Mouse (Mus musculus) cerebral cortex, adult 2 months (tissue): ENCODE results near the gene Ltb4r2.

Experiments
- WGBS: fragments of 180-500 bp; shearing (Covaris S2); methylation state at CpG from one replicate; pipeline ENCODE4 v1.1.7; 2018; 5-methylcytosine and 5-hydroxymethylcytosine counted together

The Ltb4r2 gene

DNA sequence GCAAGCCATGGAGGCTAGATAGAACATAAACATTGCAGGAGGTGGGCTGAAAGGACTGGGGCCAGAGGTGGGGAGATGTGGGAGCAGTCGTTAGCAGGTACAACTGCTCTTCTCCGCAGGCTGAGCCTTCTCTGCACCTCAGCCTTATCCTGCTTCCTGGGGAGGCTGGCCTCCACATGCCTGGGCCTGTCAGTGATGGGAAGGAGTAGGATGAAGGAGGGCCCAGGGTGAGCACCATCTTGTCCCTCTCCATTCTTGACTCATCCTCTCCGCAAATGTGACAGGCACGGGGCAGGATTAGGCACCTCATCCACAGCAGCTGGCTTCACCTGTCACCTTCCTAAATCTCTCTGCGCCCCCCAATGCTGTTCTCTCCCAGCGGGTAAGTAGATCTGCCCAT lies at the start of gene Ltb4r2:
Gene Ltb4r2 (plus strand): TSS at position 266 of the 400 bp plus-strand sequence.
- 90% methylated on average over 6 of the region's 6 CpGs for WGBS

DNA sequence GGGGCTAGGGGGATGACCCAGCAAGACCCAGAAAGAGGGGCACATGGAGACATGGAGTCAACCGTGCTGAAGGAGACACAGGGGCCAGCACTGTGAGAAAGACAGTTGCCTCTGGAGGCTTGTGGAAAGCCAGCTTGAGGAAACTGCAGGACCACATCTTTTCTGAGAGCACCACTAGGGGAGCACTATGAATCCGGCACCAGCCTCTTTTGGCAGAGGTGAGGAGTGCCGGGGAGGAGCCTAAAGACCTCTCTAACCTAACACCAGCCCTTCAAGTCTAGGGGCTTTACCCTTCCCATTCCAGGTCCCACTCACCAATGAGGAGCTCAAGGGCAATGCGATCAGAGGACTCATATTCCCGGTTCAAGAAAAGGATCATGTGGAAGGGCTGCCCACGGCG lies 49.4 kb upstream of the Ltb4r2 start:
- WGBS = 90% methylated on average over 7 of the region's 7 CpGs

DNA sequence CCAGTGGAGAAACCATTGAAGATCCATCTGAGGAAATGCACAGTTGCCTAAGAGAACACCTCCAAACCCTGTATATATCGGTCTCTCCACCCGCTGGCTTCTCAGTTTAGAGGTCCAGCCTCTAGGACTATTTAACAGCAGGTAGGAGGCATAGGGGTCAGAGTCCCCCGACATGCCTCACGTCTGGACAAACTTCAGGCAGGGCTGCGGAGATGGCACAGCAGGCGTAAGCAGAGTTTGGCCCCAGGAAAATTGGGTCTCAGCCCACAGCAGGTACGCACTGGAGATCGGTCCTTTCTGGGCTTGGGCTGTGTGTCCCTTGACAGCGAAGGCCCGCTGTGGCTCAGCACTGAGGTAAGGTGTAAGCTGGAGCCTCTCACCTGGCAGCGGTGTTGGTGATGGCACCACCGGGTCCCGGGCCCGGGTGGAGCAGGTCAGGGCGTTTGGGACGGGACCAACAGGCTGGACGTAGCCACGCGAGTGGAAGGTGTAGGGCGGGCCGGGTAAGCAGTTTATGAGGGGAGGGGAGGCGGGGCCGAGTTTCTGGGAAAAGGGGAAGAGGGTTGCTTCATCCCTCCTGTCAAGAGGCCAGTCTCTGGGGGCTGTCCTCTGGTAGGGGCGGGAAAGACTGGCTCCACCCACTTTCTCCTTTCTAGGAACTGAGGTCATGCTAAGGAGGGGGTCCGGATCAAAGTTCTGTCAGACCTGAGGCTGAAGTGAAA lies 48.1 kb upstream of the Ltb4r2 start:
- 25% methylated on average over 25 of the region's 25 CpGs for WGBS

DNA sequence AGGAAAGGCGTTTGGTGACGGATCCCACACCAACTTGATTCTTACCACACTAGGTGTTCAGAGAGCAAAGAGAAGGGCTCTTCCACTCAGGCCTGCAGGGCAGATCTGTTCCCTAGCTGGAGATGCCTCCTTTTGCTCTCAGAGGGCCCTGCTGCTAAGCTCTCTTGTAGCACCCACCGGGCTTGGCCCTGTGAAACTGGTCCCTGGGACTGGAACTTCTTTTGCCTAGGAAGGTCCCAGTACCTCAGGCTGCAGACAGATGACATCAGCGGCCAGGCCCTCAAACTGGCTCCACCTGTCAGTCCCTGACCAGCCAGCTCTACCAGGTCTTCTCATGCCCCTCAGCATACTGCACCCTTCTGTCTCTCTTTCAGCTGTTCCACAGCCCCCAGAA lies 47.5 kb upstream of the Ltb4r2 start, which contains the start of gene Tgm1:
Gene Tgm1 (minus strand): TSS at position 198 of the 394 bp plus-strand sequence.
- WGBS = 48% methylated on average over 4 of the region's 4 CpGs

DNA sequence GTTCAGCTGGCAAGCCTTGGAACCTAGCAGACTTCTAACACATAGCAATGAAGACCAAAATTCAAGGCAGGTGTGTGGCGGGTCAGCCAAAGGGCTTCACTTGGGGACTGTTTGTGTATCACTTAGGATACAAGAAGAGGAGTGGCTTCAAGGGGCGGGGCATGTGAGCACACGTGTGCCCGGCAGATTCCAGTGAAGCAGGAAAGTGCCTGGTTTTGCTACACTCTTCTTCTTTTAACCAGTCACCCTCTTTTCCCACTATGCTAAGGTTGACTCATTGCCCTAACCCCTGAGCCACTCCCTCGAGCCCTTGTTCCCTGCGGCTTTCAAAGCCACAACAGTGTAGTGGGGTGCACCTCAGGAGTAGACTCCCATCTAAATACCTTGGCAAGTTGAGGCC lies 46.3 kb upstream of the Ltb4r2 start:
- WGBS = 51% methylated on average over 6 of the region's 6 CpGs

DNA sequence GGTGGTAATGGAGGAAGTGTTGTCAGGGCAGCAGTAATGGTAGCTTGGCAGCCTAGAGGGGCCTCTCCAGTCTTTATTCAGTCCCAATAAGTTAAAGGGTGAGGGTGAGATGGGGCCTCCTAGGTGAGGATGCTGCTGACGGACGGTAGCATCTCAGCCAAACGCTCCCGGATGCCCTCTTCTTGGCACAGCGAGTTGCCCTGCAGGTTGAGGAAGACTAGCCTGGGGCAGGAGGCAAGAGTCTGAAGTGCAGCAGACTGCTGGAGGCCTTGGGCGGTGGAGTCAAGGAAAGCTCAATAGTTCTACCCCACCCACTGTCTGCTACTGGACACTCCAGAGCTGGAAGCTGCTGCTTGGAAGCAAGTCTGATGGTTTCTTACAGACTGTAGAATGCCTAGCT lies 45.0 kb upstream of the Ltb4r2 start:
- WGBS = 97% methylated on average over 6 of the region's 6 CpGs

DNA sequence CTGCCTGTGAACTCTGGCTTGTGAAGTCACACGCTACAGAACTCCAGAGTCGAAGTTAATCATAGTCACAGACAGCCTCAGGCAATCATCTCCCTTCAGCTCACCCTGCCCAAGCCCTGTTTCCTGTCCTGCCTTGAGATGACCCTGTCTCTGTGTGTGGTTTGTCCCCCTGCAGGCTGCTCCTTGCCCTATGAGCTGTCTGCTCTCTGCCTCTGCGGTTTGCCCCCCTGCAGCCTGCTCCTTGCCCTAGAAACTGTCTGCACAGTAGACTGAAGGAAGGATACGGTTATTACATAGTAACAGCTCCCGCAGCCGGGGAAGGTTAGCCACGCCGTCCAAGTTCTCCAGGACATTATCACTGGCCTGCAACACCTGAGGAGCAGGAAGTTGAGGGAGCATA lies 44.3 kb upstream of the Ltb4r2 start:
- WGBS = 81% methylated on average over 8 of the region's 8 CpGs

DNA sequence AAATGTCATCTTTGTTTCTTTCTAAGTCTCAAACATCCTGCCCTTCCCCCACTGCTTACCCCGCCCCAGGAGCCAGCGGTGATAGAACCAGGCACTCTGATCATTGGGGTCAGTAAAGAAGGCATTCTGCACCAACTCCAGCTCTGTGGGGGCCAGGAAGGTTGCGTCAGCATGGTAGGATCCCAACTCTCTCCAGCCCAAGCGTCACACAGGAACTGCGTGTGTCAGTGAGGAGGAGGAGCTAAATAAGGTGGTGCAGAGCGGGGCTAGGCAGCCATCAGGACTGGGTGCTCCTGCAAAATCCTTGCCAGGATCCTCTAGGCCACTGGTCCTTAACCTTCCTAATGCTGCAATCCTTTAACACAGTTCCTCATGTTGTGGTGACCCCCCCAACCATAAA lies 41.5 kb upstream of the Ltb4r2 start:
- WGBS = 78% methylated on average over 6 of the region's 6 CpGs

DNA sequence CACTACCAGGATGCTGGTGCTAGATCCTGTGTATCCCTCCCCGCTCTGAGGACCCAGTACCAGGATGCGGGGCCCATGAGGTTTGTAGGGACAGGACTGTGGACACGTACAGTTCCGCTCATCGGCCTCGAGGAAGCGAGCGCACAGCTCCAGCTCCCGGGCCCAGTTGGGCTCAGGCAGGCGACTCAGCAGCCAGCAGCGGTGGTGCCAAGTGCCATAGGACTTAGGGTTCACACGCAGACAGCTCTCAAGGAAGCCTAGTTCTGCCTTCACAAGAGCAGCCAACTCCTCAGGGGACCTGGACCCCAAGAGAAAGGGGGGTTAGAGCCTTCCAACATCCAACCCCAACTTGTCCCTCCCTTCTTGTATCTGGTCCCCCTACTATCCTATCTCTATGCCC lies 40.6 kb upstream of the Ltb4r2 start:
- 91% methylated on average over 12 of the region's 12 CpGs for WGBS

DNA sequence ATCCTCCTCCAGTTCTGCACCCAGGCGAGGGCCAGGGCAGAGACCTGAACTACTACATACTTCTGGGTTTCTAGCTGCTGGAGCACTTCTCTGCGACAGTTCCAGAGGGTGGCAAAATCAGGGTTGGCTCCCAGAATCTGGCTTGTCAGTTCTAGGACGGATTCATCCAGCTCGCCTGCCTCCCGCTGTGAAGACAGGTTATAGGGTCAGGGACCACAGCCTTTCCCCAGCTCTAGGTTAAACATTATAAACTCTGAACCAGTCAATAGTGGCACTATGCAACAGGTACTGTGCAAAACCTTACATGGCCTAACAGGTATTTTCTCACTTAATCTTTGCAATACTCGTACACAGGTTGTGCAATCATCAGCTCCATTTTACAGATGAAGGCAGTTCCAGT lies 40.2 kb upstream of the Ltb4r2 start:
- WGBS = 78% methylated on average over 6 of the region's 6 CpGs

DNA sequence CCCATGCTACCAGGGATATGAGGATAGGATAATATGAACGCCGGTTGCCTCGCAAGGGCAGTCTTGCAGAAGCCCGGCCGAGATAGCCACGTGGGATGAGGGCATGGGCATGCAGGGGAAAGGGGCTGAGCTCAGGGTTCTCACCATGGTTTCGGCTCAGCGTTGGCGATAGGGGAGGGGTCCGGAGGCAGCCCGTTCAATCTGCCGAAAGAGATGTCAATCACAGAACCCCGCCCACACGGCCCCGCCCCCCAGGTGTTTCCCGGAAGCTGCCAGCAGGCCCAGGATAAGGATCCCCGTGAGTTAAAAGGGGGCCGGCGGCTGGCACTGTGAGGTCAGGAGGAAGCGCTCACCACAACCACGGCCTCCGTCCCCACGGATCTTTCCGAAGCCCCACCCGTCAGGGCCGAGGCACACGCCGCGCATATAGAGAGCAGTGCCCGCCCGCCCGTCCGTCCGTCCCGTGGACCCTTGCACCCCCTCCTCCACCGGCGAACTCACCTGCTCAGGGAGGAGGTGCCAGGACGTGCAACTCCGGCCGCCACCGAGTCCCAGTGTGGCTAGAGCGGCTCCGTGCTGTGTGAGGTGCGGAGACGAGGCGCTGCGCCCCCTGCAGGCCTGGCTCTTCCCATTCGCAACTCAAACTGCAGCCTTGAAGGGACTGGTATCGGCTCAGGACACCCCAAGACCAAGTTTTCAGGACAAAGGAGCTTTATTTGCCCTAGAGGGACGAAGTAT lies 39.4 kb upstream of the Ltb4r2 start, which contains the start of gene Rabggta:
Gene Rabggta (minus strand): TSS at position 564 of the 738 bp plus-strand sequence.
- WGBS = under 1% methylated on average over 50 of the region's 50 CpGs

DNA sequence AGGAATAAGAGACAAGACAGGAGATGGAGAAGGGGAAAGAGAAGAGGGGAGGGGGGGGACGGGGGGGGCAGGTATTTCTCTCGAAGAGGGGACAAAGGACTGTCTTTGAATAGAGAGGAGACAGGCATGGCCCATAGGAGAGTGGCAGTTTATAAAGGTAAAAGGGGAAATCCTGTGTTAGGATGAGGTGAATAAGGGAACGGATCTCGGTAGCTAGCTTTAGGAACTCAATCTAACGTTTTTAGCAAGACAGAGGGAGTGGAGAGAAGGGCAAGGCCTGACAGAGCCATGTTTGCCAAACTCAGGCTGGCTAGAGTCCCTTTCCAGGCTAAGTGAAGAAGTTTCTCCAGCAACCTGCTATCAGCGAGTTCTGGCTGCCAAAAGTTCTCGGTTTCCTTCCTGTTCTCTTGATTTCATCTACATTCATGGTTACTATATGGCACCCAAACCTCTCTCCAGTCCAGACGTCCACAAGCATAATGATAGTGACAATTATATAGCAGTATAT lies 38.7 kb upstream of the Ltb4r2 start:
- WGBS = 32% methylated on average over 8 of the region's 8 CpGs

DNA sequence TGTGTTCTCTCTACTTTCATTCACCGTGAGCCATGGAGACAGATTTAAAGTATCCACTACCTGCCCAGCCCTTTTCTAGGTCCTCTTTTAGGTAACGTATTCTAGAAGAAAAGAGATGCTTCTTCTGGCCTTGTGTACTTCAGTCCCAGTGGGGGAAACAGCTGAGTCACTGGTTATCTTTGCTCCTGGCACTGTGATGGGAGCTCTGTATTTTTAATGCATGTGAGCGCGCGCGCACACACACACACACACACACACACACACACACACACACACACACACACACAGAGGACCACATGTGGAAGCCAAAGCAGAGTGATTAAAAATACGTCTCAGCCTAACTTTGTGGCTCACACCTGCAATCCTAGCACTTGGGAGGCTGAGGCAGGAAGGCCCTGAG lies 37.8 kb upstream of the Ltb4r2 start:
- 77% methylated on average over 7 of the region's 7 CpGs for WGBS

DNA sequence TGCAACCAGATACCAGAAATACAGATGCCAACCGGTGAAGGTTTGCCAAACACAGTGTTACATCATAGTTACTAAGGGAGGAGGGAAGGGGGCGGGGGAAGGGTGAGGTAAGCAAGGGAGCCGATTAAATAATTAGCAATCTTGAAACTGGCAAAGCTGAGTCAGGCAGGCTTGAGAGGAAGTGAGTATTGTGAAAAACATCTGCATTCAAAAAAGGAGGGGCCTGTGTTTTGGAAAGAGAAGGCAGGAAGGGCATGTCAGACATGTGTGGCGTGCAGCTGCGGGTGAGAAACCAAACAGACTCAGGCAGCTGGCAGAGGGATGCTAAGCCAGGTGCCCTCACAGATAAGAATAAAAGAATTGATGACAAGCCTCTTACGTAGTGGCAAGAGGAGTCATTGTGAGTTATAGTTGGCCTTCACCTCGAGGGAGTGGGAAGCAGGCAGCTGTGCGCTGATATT lies 36.8 kb upstream of the Ltb4r2 start:
- WGBS = 55% methylated on average over 8 of the region's 8 CpGs

DNA sequence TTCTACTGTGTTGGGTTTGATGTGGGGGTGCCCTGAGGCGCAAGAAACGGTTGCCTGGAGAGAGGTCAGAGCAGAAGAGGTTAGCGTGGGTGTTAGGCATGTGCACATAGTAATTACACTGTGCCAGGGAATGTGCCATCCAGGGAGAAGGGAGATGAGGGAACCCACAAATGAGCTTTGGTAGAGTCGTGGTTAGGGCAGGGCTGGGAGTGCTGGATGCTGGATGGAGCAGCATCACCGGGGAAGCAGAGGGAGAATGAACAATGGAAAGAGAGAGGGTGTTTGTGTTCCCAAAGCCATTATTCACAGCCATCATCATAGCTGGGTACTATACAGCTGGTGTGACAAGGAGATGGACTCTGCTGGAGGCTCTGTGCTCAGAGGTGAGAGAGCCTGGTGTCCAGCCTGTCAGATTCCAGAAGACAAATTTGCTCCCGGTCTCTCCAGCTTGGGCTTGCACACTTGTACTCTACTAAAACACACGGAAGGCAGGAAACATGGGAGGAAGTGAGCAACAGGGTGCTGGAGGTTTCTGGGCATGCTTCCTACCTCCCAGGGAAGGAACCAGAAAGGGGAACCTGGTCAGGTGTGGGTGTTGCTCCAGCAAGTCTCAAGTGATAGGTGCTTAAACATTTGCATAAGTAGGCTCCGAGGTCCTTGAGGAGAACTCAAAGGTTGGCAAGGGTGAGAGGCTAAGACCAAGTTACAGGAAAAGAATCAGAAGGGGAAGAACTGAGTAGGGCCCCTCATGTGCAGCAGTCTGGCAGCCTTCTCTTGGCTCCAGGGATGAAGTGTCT lies 33.1 kb upstream of the Ltb4r2 start:
- 67% methylated on average over 8 of the region's 8 CpGs for WGBS

DNA sequence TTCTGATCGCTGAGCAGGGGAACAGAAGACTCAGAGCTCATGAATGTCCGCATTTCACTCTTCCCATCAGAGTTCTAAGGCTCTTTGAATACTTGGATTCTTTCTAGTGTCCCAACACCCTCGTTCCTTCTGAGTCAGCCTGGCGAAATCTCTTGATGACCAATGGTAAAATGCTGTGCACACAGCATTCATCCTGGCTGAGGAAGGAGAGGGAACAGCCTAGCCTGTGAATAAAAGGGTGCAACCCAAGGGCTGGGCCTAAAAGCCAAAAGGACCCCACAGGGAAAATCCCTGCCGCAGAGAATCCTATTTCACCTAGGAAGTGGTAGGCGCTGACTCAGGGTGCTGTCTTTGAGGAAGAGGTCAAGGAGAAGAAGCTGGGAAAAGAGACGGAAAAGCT lies 31.1 kb upstream of the Ltb4r2 start:
- 50% methylated on average over 7 of the region's 7 CpGs for WGBS

DNA sequence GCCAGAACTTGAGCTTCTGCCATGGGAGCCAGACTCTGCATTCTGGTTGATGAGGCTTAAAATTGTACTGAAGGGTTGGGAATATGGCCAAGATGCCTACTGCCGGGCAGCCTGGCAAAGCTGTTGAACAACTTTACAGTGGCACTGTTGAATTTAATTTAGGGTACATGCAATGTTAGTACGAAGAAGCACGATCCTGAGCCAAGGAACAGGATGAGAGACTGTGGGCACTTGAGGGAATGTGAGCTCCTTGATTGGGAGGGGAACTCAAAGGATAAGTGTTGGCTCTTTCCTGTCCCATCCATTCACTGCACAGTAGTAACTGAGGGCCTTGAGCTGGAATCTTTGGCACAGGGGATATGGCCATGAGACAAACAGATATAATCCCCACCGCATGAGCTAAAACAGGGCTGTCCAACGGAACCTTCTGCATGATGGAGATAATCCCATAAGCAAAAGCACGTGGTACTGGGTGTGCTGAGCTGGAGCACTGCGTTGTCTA lies 30.6 kb upstream of the Ltb4r2 start:
- 36% methylated on average over 7 of the region's 7 CpGs for WGBS

DNA sequence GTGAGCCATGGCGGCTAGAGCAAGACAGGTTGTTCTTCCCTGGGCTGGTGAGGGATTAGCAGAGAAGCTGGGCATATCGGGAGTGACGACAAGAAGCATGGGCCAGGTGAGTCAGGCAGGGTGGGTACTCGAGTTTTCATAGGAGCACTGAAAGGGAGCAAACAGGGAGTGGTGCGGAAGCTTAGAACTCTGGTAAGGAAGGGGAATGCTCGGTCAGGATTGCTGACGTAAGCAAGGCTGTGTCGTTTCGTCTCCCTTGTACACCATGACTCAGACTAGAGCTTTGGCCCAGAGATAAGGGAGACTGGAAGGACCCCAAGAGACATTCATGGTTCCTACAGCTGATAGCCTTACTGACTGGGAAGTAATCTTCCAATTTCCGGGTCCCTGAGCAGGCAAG lies 27.3 kb upstream of the Ltb4r2 start:
- 81% methylated on average over 10 of the region's 10 CpGs for WGBS

DNA sequence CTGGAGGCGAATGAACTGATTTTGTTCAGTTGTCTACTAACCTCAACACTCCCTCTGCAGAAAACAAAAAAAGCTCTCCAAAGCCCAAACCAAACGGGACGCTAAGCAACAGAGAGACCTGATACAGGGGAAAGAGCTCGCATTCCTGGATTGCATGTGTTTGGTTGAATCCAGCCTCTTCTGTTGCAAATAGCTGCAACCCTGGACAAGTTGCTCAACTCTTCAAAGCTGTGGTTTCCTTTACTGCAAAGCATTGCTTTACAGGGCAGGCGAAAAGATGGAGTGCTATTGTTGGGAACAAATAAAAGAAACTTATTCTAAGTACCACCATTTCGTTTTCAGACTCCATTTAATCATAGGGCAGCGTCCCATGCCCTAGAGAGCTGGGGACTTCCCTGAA lies 26.4 kb upstream of the Ltb4r2 start:
- 81% methylated on average over 7 of the region's 7 CpGs for WGBS

DNA sequence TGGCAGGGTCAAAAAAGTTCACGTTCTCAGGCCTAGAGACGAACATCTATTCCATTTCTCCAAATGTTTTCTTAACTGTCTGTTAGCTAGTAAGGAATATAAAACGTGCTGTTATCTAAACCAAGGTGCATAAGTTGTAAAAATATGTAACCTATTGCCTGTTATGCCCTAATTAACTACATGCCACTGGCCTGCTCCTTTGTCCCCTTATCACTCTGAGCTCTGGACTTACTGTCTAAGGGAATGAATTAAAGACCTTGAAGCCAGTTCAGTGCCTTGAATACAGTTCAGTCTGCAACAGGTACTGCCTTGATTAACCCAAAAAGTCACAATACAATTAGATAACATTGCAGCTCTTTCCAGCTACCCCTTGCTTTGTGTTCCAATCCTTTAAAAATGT lies 25.9 kb upstream of the Ltb4r2 start:
- 77% methylated on average over 3 of the region's 3 CpGs for WGBS

DNA sequence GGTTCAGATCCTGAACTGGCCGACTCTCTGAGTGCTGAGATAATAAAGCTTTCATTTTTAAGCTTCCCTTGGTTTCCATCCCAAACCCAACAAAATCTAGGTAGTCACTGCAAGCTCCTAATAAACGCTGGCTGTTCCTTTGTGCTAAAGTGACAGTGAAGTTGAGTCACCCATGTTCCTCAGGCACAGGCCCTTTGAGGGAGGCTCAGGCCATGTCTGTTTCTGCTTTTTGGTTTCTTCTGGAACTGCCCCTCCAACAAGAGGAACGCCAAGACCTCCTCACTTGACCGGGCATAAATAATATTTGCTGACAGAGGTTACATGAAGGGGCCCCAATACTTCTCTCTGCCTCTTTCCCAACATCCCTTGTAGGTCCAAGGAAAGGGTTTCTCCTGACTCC lies 25.5 kb upstream of the Ltb4r2 start:
- 81% methylated on average over 4 of the region's 4 CpGs for WGBS
